Mouse (Mus musculus): Measurements from ENCODE around the gene Nms. TPM values are rescaled to one million over a fixed set of nuclear protein-coding genes. Genes with fewer than 3 reads are reported as not detected.

The Nms gene
- polyA plus RNA-seq, 1 experiment from 2014 or later: not detected

DNA sequence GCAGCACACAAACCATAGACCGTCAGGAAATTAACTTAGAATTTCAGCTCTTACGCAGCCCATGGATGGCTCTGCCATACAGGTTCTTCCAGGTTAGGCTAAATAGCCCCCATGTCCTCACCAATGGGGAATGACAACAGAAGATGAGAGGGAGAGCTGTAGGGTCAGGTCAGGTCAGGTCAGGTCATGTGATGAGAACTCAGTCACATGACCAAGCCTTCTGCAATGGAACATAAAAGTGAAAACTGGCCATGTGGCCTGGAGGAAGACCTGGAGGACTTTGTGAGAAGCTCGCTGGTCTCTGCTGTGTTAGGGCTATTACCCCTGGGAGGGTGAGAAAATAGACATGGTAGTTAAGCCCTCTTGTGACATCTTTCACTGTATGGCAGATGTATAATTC lies 17.5 kb downstream of the Nms start:
- no peaks in the 10 kb centered on the region for H3K27me3 ChIP-seq
- H3K4me1 ChIP-seq (replicated peaks): no peaks in the 10 kb centered on the region
- WGBS: 83% methylated on average over 3 of the region's 3 CpGs
- H3K36me3 ChIP-seq: no peaks in the 10 kb centered on the region
- H3K9ac ChIP-seq: no peak overlapping the region
- H3K9me3 ChIP-seq (replicated peaks): no peaks in the 10 kb centered on the region
- H3K4me3 ChIP-seq: no peak overlapping the region
- ATAC-seq (replicated peaks; ENCODE audit: insufficient number of reproducible peaks, insufficient read depth, low FRiP score, low read depth): no peak
- H3K4me2 ChIP-seq: no peak overlapping the region
- H3K27ac ChIP-seq: no peak overlapping the region

DNA sequence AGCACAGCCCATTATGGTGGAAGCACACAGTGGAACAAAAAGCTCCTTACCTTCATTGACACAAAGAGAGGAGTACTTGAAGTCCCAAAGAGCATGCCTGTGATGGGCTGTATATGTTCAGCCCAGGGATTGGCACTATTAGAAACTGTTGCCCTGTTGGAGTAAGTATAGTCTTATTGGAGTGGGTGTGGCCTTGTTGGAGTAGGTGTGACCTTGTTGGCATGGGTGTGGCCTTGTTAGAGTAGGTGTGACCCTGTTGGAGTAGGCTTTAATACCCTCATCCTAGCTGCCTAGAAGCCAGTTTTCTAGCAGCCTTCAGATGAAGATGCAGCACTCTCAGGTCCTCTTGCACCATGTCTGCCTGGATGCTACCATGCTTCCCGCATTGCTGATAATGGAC lies 30.2 kb downstream of the Nms start:
- Histone ChIP-seq H3K4me3 (no peak overlapping the region), H3K27me3 (no peaks in the 10 kb centered on the region), H3K4me2 (no peak overlapping the region), H3K9me3 (replicated peaks) (no peaks in the 10 kb centered on the region), H3K27ac (no peak overlapping the region), H3K4me1 (replicated peaks) (no peaks in the 10 kb centered on the region), H3K9ac (no peak overlapping the region), H3K36me3 (no peaks in the 10 kb centered on the region)
- ATAC-seq (replicated peaks; ENCODE audit: insufficient number of reproducible peaks, insufficient read depth, low FRiP score, low read depth): no peak
- WGBS: 80% methylated on average over 1 of the region's 1 CpGs

DNA sequence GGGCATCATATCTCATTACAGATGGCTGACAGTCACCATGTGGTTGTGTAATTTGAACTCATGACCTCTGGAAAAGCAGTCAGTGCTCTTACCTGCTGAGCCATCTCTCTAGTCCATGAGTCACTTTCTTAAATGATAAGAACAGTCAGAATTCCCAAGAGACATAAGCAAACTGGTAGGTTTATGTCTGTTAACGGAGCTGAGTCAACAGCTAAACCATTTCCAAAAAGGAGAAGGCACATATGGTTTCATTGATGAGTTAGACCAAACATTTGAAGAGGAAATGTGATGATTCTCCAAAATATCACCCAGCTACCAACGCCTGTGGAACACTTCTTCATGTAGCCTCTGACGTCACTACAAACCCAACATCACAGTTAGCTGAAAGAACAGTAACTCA lies 32.8 kb downstream of the Nms start:
- no peak for ATAC-seq (replicated peaks; ENCODE audit: insufficient number of reproducible peaks, insufficient read depth, low FRiP score, low read depth)
- WGBS: 75% methylated on average over 3 of the region's 3 CpGs
- Histone ChIP-seq H3K27ac (no peak overlapping the region), H3K9me3 (replicated peaks) (no peaks in the 10 kb centered on the region), H3K4me3 (no peak overlapping the region), H3K4me2 (no peak overlapping the region), H3K9ac (no peak overlapping the region), H3K27me3 (no peaks in the 10 kb centered on the region), H3K36me3 (no peaks in the 10 kb centered on the region), H3K4me1 (replicated peaks) (no peaks in the 10 kb centered on the region)

DNA sequence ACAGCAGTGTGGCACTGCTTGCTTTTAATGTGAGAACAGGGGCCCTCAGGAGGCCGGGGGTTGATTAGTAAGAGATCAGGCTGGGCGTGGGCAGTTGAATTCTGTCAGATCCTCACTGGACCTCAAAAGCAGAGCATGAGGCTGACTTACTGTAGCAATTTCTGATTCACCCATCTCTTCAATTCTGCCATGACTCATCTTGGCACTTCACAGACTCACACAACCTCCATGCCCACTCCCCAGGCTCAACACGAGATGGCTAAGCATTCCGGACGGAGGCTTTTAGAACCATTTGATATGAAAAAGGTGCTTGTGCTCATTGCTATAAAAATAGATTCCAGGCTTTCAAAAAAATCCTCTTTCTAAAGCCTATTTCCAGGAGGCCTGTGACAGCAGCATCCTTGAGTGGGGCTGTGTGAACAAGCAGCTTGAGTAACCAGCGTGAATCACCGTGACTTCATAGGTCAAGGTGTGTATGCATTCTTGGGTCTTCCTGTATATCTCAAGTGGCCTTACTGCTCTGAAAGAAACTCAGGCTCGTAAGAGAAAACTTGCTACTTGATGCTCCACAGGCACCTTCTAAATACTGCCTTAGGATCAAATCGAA lies 34.1 kb downstream of the Nms start:
- no peak overlapping the region for H3K27ac ChIP-seq
- H3K4me3 ChIP-seq: no peak overlapping the region
- H3K4me1 ChIP-seq (replicated peaks): no peaks in the 10 kb centered on the region
- no peaks in the 10 kb centered on the region for H3K36me3 ChIP-seq
- H3K9me3 ChIP-seq (replicated peaks): no peaks in the 10 kb centered on the region
- 78% methylated on average over 9 of the region's 9 CpGs for WGBS
- no peaks in the 10 kb centered on the region for H3K27me3 ChIP-seq
- H3K4me2 ChIP-seq: no peak overlapping the region
- no peak overlapping the region for H3K9ac ChIP-seq
- ATAC-seq (replicated peaks; ENCODE audit: insufficient number of reproducible peaks, insufficient read depth, low FRiP score, low read depth): no peak

DNA sequence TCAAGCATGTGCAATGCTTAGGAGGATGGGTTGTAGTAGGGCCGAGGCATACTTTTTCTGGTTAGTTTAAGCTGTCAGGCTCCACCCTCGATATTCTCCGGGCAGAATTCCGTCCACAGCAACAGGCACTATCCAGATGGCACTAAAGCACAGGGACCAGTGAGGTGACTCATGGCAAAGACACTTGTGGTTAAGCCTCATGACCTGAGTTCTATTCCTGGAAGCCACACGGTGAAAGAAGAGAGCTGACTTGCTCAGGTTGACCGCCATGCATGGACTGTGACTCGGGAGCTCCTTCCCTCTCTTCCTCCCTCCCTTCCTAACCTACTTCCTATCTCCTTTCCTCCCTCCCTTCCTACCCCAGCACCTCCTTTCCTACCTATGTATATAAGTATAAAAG lies 41.0 kb downstream of the Nms start:
- H3K27ac ChIP-seq: no peak overlapping the region
- no peak overlapping the region for H3K4me3 ChIP-seq
- no peak for ATAC-seq (replicated peaks; ENCODE audit: insufficient number of reproducible peaks, insufficient read depth, low FRiP score, low read depth)
- H3K9me3 ChIP-seq (replicated peaks): no peaks in the 10 kb centered on the region
- no peaks in the 10 kb centered on the region for H3K27me3 ChIP-seq
- H3K9ac ChIP-seq: no peak overlapping the region
- no peaks in the 10 kb centered on the region for H3K4me1 ChIP-seq (replicated peaks)
- 49% methylated on average over 7 of the region's 7 CpGs for WGBS
- no peak overlapping the region for H3K4me2 ChIP-seq
- H3K36me3 ChIP-seq: no peaks in the 10 kb centered on the region

DNA sequence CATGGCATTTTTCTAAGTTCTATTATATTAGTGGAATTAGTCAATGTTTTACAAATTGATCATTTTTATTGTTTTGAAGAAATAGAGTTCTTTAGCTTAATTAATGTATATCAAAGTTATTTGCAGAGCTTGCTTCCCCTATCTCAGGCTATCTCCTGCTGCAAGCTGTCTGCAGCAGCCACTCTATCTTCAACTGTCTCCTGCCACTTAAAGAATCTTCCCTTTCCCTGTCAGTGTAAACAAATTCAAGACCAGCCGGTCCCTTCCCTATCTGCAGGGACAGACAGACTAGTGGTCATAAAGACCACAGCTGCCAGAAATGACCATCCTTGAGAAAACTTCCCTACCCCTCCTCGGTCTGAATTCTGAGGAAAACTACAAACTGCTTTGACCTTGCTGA lies 44.9 kb downstream of the Nms start:
- Histone ChIP-seq H3K9ac (no peak overlapping the region), H3K9me3 (replicated peaks) (no peaks in the 10 kb centered on the region), H3K36me3 (no peaks in the 10 kb centered on the region), H3K4me2 (no peak overlapping the region), H3K4me1 (replicated peaks) (peaks cover 11% of the 10 kb centered on the region), H3K4me3 (no peak overlapping the region), H3K27ac (no peak overlapping the region), H3K27me3 (no peaks in the 10 kb centered on the region)
- no peak for ATAC-seq (replicated peaks; ENCODE audit: insufficient number of reproducible peaks, insufficient read depth, low FRiP score, low read depth)
- 16% methylated on average over 2 of the region's 2 CpGs for WGBS

DNA sequence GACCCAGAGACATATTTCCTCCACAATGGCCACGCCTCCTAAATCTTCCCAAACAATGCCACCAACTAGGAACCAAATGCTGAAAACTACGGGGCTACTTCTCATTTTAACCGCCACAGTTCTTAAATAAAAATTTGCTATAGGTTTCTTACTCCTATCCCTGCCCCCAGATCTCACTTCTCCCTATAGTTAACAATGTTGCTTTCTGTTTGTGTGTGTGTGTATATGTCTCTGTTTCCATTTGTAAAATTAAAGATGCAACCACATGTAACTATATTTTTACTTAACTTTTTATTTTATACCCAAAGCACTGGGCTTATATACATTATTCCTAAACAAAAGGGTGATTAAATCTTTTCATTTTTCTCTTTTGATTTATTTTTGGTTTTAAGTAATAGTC lies 46.4 kb downstream of the Nms start, which contains the start of gene Pdcl3:
Gene Pdcl3, plus strand, starts transcription at position 301 of the 400 bp plus-strand sequence.
- H3K27me3 ChIP-seq: no peaks in the 10 kb centered on the region
- ATAC-seq (replicated peaks; ENCODE audit: insufficient number of reproducible peaks, insufficient read depth, low FRiP score, low read depth): no peak
- 88% methylated on average over 3 of the region's 3 CpGs for WGBS

DNA sequence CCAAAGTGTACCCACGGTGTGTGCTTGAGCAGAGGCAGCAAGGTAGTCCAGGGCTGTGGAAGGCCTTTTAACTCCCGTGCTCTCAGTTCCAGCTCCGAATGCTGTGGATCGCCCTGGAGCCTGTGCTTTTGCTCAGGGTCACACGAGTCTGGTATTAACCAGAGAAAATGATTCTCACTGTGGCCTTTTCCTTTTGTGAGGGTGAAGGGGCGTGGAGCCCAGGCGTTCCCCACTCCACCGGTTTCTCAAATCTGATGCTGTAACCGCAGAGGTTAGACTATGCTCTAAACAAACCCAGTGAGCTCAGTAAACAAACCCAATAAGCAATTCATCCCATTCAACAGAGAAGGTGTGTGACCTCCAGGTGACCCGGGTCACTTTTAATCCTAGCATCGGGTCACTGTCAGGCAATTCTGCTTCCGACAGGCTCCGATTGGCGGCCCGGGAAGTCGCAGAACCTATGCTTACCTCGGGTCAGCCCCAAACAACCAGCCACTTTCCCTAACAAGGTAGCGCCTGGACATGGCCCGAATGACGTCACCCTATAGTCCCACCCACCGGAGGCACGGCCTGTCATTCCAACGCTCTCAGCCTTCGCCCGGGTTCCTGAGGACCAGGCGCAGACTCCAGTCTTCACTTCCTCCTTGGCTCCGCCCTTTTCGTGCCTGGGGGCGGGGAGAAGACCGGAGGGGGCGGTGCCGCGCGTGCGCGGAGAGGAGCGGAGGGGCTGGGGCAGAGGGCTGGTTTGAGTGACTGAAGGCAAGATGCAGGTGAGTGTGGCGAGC lies 48.3 kb downstream of the Nms start:
- ATAC-seq (replicated peaks; ENCODE audit: insufficient number of reproducible peaks, insufficient read depth, low FRiP score, low read depth): peak; percentile 98
- Histone ChIP-seq H3K36me3 (peaks cover 14% of the 10 kb centered on the region; the same call in 1 of the 2 replicates), H3K27ac (peak overlapping the region; percentile 89)

More for the DNA sequence above, 46.4 kb downstream of the Nms start, which contains the start of gene Pdcl3:
- H3K4me3 ChIP-seq: no peak within 1 kb of the TSS
- H3K4me2 ChIP-seq: no peak within 1 kb of the TSS
- H3K4me1 ChIP-seq (replicated peaks): peaks cover 15% of the 10 kb centered on the region
- H3K27ac ChIP-seq: no peak within 1 kb of the TSS
- H3K9ac ChIP-seq: no peak within 1 kb of the TSS
- peaks cover 3% of the 10 kb centered on the region; the same call in 1 of the 2 replicates for H3K36me3 ChIP-seq
- H3K9me3 ChIP-seq (replicated peaks): no peaks in the 10 kb centered on the region

DNA sequence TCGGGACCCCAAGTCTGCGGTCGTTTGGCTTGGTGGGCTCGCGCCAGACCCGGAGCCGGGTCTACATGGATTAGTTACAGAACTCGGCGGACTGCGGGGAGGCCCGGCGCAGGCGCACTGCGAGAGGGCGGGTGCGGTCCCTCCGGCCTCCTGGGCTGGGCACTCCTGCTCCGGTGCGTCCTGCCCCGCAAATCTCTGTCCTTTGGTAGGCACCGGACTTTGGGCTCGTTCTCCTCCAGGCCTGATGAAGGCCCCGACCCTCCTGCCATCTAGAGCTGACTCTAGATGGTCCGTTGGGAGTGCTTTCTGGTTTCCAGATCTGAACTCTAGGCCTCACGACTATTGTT lies 48.9 kb downstream of the Nms start:
- H3K36me3 ChIP-seq: peaks cover 14% of the 10 kb centered on the region; the same call in 1 of the 2 replicates
- peak overlapping the region; percentile 68 for H3K4me3 ChIP-seq
- peak; percentile 77 for ATAC-seq (replicated peaks; ENCODE audit: insufficient number of reproducible peaks, insufficient read depth, low FRiP score, low read depth)
- H3K4me1 ChIP-seq (replicated peaks): peaks cover 28% of the 10 kb centered on the region
- peak overlapping the region; percentile 80 for H3K4me2 ChIP-seq
- H3K9me3 ChIP-seq (replicated peaks): no peaks in the 10 kb centered on the region
- H3K27ac ChIP-seq: peak overlapping the region; percentile 89
- no peaks in the 10 kb centered on the region for H3K27me3 ChIP-seq
- H3K9ac ChIP-seq: peak overlapping the region; percentile 68
- under 1% methylated on average over 25 of the region's 25 CpGs for WGBS

More for the DNA sequence above, 48.3 kb downstream of the Nms start:
- 4% methylated on average over 38 of the region's 38 CpGs for WGBS
- peak overlapping the region; percentile 68 for H3K9ac ChIP-seq
- H3K4me2 ChIP-seq: peak overlapping the region; percentile 80
- no peaks in the 10 kb centered on the region for H3K9me3 ChIP-seq (replicated peaks)
- peak overlapping the region; percentile 68 for H3K4me3 ChIP-seq
- no peaks in the 10 kb centered on the region for H3K27me3 ChIP-seq
- peaks cover 22% of the 10 kb centered on the region for H3K4me1 ChIP-seq (replicated peaks)

DNA sequence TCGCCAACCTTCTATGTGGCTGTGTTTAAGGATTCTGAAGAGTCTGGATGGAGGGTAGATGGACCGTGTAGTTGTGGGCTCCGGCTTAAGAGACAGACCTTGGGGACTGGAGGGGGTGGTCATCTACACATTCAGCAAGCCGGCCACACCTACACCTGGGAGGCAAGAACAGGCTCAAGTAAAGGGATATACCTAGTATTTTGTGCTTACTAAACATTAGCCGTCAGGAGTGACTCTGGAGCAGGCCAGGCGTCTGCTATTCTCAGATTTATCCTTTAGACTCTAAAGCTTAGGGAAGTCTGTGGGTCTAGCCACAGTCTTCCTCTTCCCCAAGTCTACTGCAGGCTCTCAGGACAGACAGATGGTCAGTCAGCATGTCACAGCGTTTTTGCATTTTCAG lies 49.4 kb downstream of the Nms start:
- peaks cover 19% of the 10 kb centered on the region; the same call in 1 of the 2 replicates for H3K36me3 ChIP-seq
- peak overlapping the region; percentile 89 for H3K27ac ChIP-seq
- H3K4me3 ChIP-seq: peak overlapping the region; percentile 68
- no peaks in the 10 kb centered on the region for H3K27me3 ChIP-seq
- WGBS: 14% methylated on average over 7 of the region's 7 CpGs
- no peak for ATAC-seq (replicated peaks; ENCODE audit: insufficient number of reproducible peaks, insufficient read depth, low FRiP score, low read depth)
- H3K4me1 ChIP-seq (replicated peaks): peaks cover 28% of the 10 kb centered on the region
- H3K9me3 ChIP-seq (replicated peaks): no peaks in the 10 kb centered on the region
- peak overlapping the region; percentile 68 for H3K9ac ChIP-seq
- H3K4me2 ChIP-seq: peak overlapping the region; percentile 80

DNA sequence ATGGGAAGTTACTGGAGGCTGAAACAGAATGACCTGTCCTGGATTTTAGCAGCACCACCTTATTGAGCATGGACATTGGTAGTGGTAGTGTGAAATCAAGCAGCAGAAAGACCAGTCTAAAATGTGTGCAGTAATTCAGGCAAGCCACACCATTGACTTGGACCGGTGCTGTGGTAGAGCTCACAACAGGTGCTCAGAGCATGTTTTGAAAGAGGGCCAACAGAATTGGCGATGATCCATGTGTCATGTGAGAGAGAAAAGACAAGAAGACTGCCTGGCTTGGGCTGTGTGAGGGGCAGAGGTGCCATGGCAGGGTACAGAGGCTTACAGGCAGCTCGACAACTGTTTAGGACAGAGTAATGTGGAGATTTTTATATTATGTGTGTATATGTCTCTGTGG lies 53.4 kb downstream of the Nms start:
- no peak overlapping the region for H3K4me2 ChIP-seq
- H3K4me1 ChIP-seq (replicated peaks): peaks cover 22% of the 10 kb centered on the region
- H3K9ac ChIP-seq: no peak overlapping the region
- ATAC-seq (replicated peaks; ENCODE audit: insufficient number of reproducible peaks, insufficient read depth, low FRiP score, low read depth): no peak
- no peak overlapping the region for H3K27ac ChIP-seq
- no peaks in the 10 kb centered on the region for H3K9me3 ChIP-seq (replicated peaks)
- H3K4me3 ChIP-seq: no peak overlapping the region
- WGBS: 62% methylated on average over 3 of the region's 3 CpGs
- H3K36me3 ChIP-seq: peaks cover 48% of the 10 kb centered on the region
- no peaks in the 10 kb centered on the region for H3K27me3 ChIP-seq
